Mouse (Mus musculus) heart, adult 2 months (tissue): ENCODE results near the gene Mrpl23.

Experiments
- CTCF ChIP-seq: fragments of 200-600 bp; IDR thresholded peaks from 2 replicates; pipeline ENCODE4 v1.8.1; 2022; ENCODE audit warnings: antibody characterized with exemption, mild to moderate bottlenecking, moderate library complexity
- EP300 ChIP-seq: fragments of 200-500 bp; IDR thresholded peaks from 2 replicates; pipeline ENCODE4 v1.6.1; 2011; ENCODE audit warnings: low read depth, low read length, control low read depth; ENCODE audit not compliant: insufficient read depth
- POLR2A ChIP-seq: fragments of 200-500 bp; IDR thresholded peaks from 2 replicates; pipeline ENCODE4 v1.6.1; 2011; ENCODE audit warnings: mild to moderate bottlenecking, low read depth, low read length, control low read depth; ENCODE audit not compliant: insufficient read depth

DNA sequence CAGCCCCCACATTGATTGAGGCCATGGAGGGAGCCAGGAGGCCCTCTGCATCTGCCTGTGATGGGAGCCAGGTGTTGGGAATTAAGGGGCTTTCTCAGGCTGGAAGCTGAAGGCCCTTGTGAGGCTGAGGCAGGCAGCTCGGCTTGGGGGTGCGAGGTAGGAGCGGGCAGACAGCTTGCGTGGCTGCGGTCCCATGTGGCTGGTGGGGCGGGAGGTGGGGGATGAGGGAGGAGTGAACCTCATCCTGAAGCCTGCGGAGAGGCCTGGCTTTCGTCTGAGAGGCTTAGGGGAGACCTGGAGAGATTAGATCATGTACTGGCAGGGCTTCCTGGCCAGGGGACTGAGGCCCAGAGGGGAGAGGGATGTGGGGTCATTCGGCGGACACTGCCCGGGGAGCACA is 49.4 kb upstream of the Mrpl23 start:
- TF ChIP-seq POLR2A (0 out of 2 replicates have a peak, but pooled peaks have one; percentile 16), CTCF (no peak), EP300 (no peak)
